Mouse (Mus musculus): Measurements from ENCODE around the gene Msrb2. TPM values are rescaled to one million over a fixed set of nuclear protein-coding genes. Genes with fewer than 3 reads are reported as not detected.

The Msrb2 gene
- polyA plus RNA-seq, 1 experiment from 2014 or later, result 20.6 TPM

GRCm38 (mm10) chr2:19382206-19382605, 11.0 kb downstream of the Msrb2 start:
- 84% methylated on average over 1 of the region's 1 CpGs for WGBS
- no peak overlapping the region for H3K27ac ChIP-seq (ENCODE audit: low read depth, low read length)
- H3K4me1 ChIP-seq (replicated peaks; ENCODE audit: control insufficient read depth, insufficient read depth, low read length), result no peaks in the 10 kb centered on the region
- H3K9me3 ChIP-seq (ENCODE audit: control insufficient read depth, low read length), result no peaks in the 10 kb centered on the region
- no peak overlapping the region for H3K4me2 ChIP-seq
- ATAC-seq (replicated peaks; ENCODE audit: low FRiP score) (no peak), DNase-seq (ENCODE audit: low spot score) (no peak)
- no peaks in the 10 kb centered on the region for H3K27me3 ChIP-seq (replicated peaks; ENCODE audit: control insufficient read depth, insufficient read depth, low read length)
- no peak overlapping the region for H3K9ac ChIP-seq (ENCODE audit: low read depth, low read length)
- no peak overlapping the region for H3K4me3 ChIP-seq (ENCODE audit: low read depth, low read length)
- H3K36me3 ChIP-seq (ENCODE audit: control insufficient read depth, insufficient read depth, low read length), result peaks cover 2% of the 10 kb centered on the region; the same call in 1 of the 2 replicates

- Histone ChIP-seq H3K27me3 (replicated peaks; ENCODE audit: control insufficient read depth, insufficient read depth, low read length) (no peaks in the 10 kb centered on the region), H3K36me3 (ENCODE audit: control insufficient read depth, insufficient read depth, low read length) (peaks cover 2% of the 10 kb centered on the region; the same call in 1 of the 2 replicates), H3K4me3 (ENCODE audit: low read depth, low read length) (no peak overlapping the region), H3K4me1 (replicated peaks; ENCODE audit: control insufficient read depth, insufficient read depth, low read length) (no peaks in the 10 kb centered on the region), H3K4me2 (no peak overlapping the region), H3K9me3 (ENCODE audit: control insufficient read depth, low read length) (no peaks in the 10 kb centered on the region), H3K9ac (ENCODE audit: low read depth, low read length) (no peak overlapping the region), H3K27ac (ENCODE audit: low read depth, low read length) (no peak overlapping the region)
- DNase-seq (ENCODE audit: low spot score) (no peak), ATAC-seq (replicated peaks; ENCODE audit: low FRiP score) (no peak)
- WGBS, result 67% methylated on average over 4 of the region's 4 CpGs
Observed at GRCm38 (mm10) chr2:19383006-19383405, 11.8 kb downstream of the Msrb2 start.

- no peak overlapping the region for H3K27ac ChIP-seq (ENCODE audit: low read depth, low read length)
- no peak overlapping the region for H3K4me3 ChIP-seq (ENCODE audit: low read depth, low read length)
- no peak overlapping the region for H3K4me2 ChIP-seq
- no peaks in the 10 kb centered on the region for H3K4me1 ChIP-seq (replicated peaks; ENCODE audit: control insufficient read depth, insufficient read depth, low read length)
- no peak overlapping the region for H3K9ac ChIP-seq (ENCODE audit: low read depth, low read length)
- H3K36me3 ChIP-seq (ENCODE audit: control insufficient read depth, insufficient read depth, low read length), result peaks cover 2% of the 10 kb centered on the region; the same call in 1 of the 2 replicates
- DNase-seq (ENCODE audit: low spot score), result no peak
- 80% methylated on average over 5 of the region's 5 CpGs for WGBS
- ATAC-seq (replicated peaks; ENCODE audit: low FRiP score), result no peak
- H3K9me3 ChIP-seq (ENCODE audit: control insufficient read depth, low read length), result no peaks in the 10 kb centered on the region
- no peaks in the 10 kb centered on the region for H3K27me3 ChIP-seq (replicated peaks; ENCODE audit: control insufficient read depth, insufficient read depth, low read length)
Observed at GRCm38 (mm10) chr2:19385772-19386171, 14.5 kb downstream of the Msrb2 start.

GRCm38 (mm10) chr2:19388329-19389103, 17.3 kb downstream of the Msrb2 start:
- ATAC-seq (replicated peaks; ENCODE audit: low FRiP score) (peak; percentile 63), DNase-seq (ENCODE audit: low spot score) (no peak)
- no peaks in the 10 kb centered on the region for H3K4me1 ChIP-seq (replicated peaks; ENCODE audit: control insufficient read depth, insufficient read depth, low read length)
- no peak overlapping the region for H3K27ac ChIP-seq (ENCODE audit: low read depth, low read length)
- H3K4me3 ChIP-seq (ENCODE audit: low read depth, low read length), result no peak overlapping the region
- 54% methylated on average over 12 of the region's 12 CpGs for WGBS
- H3K9me3 ChIP-seq (ENCODE audit: control insufficient read depth, low read length), result no peaks in the 10 kb centered on the region
- H3K9ac ChIP-seq (ENCODE audit: low read depth, low read length), result no peak overlapping the region
- no peaks in the 10 kb centered on the region for H3K27me3 ChIP-seq (replicated peaks; ENCODE audit: control insufficient read depth, insufficient read depth, low read length)
- 0 out of 2 replicates have a peak overlapping the region, but pooled peaks have one; percentile 2 for H3K4me2 ChIP-seq
- no peaks in the 10 kb centered on the region for H3K36me3 ChIP-seq (ENCODE audit: control insufficient read depth, insufficient read depth, low read length)

DNA sequence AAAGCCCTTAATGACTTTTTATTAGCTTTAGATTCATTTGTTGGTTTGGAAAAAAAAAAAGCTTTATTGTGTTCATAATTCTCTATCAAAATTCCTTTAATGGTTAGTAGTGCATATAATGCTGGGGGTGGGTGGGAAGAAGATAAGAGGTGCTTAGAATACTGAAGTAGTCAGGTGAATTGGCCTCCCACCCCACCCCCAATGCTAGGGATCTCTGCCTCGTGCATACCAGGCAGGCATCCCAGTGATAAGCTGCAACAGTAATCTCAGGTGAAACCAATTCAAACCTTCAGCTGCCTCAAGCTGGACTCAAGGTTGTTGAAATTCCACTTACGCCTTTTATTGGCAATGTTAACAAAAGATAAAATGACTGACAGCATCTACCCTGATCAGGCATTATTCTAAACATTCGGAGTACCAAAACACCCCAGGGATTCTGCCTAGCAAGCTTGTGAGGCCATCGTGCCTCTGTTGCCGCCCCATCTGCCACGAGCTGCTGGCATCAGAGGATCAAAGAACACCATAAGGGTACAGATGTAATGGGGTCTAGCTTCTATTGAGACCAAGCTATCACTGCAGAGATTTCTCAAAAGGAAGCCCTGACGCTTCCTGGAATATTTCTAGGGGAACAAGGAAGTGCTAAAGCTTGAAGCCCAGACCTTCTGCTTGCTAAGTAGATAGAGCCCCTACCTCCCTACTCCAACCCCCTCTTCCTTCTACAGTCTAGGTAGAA, 19.3 kb downstream of the Msrb2 start:
- DNase-seq (ENCODE audit: low spot score) (no peak), ATAC-seq (replicated peaks; ENCODE audit: low FRiP score) (no peak)
- Histone ChIP-seq H3K27ac (ENCODE audit: low read depth, low read length) (no peak overlapping the region), H3K4me3 (ENCODE audit: low read depth, low read length) (no peak overlapping the region), H3K4me2 (no peak overlapping the region), H3K9me3 (ENCODE audit: control insufficient read depth, low read length) (no peaks in the 10 kb centered on the region), H3K27me3 (replicated peaks; ENCODE audit: control insufficient read depth, insufficient read depth, low read length) (no peaks in the 10 kb centered on the region), H3K4me1 (replicated peaks; ENCODE audit: control insufficient read depth, insufficient read depth, low read length) (no peaks in the 10 kb centered on the region), H3K36me3 (ENCODE audit: control insufficient read depth, insufficient read depth, low read length) (no peaks in the 10 kb centered on the region), H3K9ac (ENCODE audit: low read depth, low read length) (no peak overlapping the region)
- WGBS, result 55% methylated on average over 7 of the region's 7 CpGs

DNA sequence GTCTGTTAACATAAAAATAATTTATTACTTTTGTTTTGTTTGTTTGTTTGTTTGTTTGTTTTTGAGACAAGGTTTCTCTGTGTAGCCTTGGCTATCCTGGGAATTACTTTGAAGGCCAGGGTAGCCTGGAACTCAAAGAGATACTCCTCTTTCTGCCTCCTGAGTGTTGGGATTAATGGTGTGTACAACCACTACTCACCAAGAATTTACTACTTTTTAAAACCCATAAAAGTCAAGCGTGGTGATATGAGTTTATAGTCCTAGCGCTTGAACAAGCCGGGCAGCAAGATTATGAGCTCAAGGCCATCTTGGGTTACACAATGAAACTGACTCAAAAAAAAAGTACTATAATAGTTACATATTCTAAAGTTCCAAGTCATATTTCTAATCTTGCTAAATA, 20.4 kb downstream of the Msrb2 start:
- 85% methylated on average over 3 of the region's 3 CpGs for WGBS
- Histone ChIP-seq H3K4me1 (replicated peaks; ENCODE audit: control insufficient read depth, insufficient read depth, low read length) (no peaks in the 10 kb centered on the region), H3K4me3 (ENCODE audit: low read depth, low read length) (no peak overlapping the region), H3K27ac (ENCODE audit: low read depth, low read length) (no peak overlapping the region), H3K27me3 (replicated peaks; ENCODE audit: control insufficient read depth, insufficient read depth, low read length) (no peaks in the 10 kb centered on the region), H3K9ac (ENCODE audit: low read depth, low read length) (no peak overlapping the region), H3K36me3 (ENCODE audit: control insufficient read depth, insufficient read depth, low read length) (no peaks in the 10 kb centered on the region), H3K4me2 (no peak overlapping the region), H3K9me3 (ENCODE audit: control insufficient read depth, low read length) (no peaks in the 10 kb centered on the region)
- ATAC-seq (replicated peaks; ENCODE audit: low FRiP score) (no peak), DNase-seq (ENCODE audit: low spot score) (no peak)

DNA sequence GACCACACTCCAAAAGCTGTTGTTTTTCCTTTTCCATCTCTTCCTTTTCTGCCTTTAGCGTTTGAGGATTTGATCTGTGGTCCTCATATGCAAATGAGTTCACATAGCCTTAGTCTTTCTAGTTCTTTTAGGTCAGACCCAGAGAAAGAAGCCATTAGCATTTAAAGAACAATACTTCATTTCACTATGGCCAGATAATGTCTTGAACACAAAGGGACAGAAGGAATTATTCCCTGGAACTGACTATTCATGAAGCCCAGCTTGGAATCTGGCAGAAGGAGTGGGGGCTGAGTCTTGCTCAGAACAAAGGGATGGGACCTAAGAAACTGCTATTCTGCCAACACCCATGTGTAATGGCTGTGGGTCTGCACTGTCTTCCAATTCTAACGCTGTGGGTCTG, 21.6 kb downstream of the Msrb2 start:
- no peaks in the 10 kb centered on the region for H3K4me1 ChIP-seq (replicated peaks; ENCODE audit: control insufficient read depth, insufficient read depth, low read length)
- H3K27ac ChIP-seq (ENCODE audit: low read depth, low read length), result no peak overlapping the region
- H3K36me3 ChIP-seq (ENCODE audit: control insufficient read depth, insufficient read depth, low read length), result no peaks in the 10 kb centered on the region
- H3K27me3 ChIP-seq (replicated peaks; ENCODE audit: control insufficient read depth, insufficient read depth, low read length), result no peaks in the 10 kb centered on the region
- H3K9me3 ChIP-seq (ENCODE audit: control insufficient read depth, low read length), result no peaks in the 10 kb centered on the region
- H3K4me2 ChIP-seq, result no peak overlapping the region
- ATAC-seq (replicated peaks; ENCODE audit: low FRiP score) (no peak), DNase-seq (ENCODE audit: low spot score) (no peak)
- no peak overlapping the region for H3K4me3 ChIP-seq (ENCODE audit: low read depth, low read length)
- WGBS, result 43% methylated on average over 2 of the region's 2 CpGs
- H3K9ac ChIP-seq (ENCODE audit: low read depth, low read length), result no peak overlapping the region

- no peak overlapping the region for H3K4me2 ChIP-seq
- DNase-seq (ENCODE audit: low spot score), result no peak
- no peaks in the 10 kb centered on the region for H3K36me3 ChIP-seq (ENCODE audit: control insufficient read depth, insufficient read depth, low read length)
- no peak overlapping the region for H3K27ac ChIP-seq (ENCODE audit: low read depth, low read length)
- no peak for ATAC-seq (replicated peaks; ENCODE audit: low FRiP score)
- no peak overlapping the region for H3K4me3 ChIP-seq (ENCODE audit: low read depth, low read length)
- H3K9me3 ChIP-seq (ENCODE audit: control insufficient read depth, low read length), result no peaks in the 10 kb centered on the region
- H3K9ac ChIP-seq (ENCODE audit: low read depth, low read length), result no peak overlapping the region
- 52% methylated on average over 5 of the region's 5 CpGs for WGBS
- H3K27me3 ChIP-seq (replicated peaks; ENCODE audit: control insufficient read depth, insufficient read depth, low read length), result no peaks in the 10 kb centered on the region
- no peaks in the 10 kb centered on the region for H3K4me1 ChIP-seq (replicated peaks; ENCODE audit: control insufficient read depth, insufficient read depth, low read length)
Observed at GRCm38 (mm10) chr2:19405409-19405808, 34.2 kb downstream of the Msrb2 start.

- H3K4me3 ChIP-seq (ENCODE audit: low read depth, low read length), result no peak overlapping the region
- ATAC-seq (replicated peaks; ENCODE audit: low FRiP score), result no peak
Observed at GRCm38 (mm10) chr2:19406531-19406930, 35.3 kb downstream of the Msrb2 start.

More at GRCm38 (mm10) chr2:19406531-19406930, 35.3 kb downstream of the Msrb2 start:
- no peak overlapping the region for H3K27ac ChIP-seq (ENCODE audit: low read depth, low read length)
- H3K36me3 ChIP-seq (ENCODE audit: control insufficient read depth, insufficient read depth, low read length), result no peaks in the 10 kb centered on the region
- H3K9me3 ChIP-seq (ENCODE audit: control insufficient read depth, low read length), result no peaks in the 10 kb centered on the region
- no peak overlapping the region for H3K4me2 ChIP-seq
- H3K9ac ChIP-seq (ENCODE audit: low read depth, low read length), result no peak overlapping the region
- 54% methylated on average over 3 of the region's 3 CpGs for WGBS
- DNase-seq (ENCODE audit: low spot score), result no peak
- no peaks in the 10 kb centered on the region for H3K27me3 ChIP-seq (replicated peaks; ENCODE audit: control insufficient read depth, insufficient read depth, low read length)
- no peaks in the 10 kb centered on the region for H3K4me1 ChIP-seq (replicated peaks; ENCODE audit: control insufficient read depth, insufficient read depth, low read length)
